Mouse (Mus musculus): ENCODE measurements around the gene Lrrc32.

- TF ChIP-seq POLR2A (IDR thresholded peaks at IDR 0.05; ENCODE audit: control insufficient read depth, extremely low read depth, insufficient read depth, low read length, poor library complexity), result no peak
- TF ChIP-seq CTCF (IDR thresholded peaks at IDR 0.05; ENCODE audit: borderline replicate concordance, control insufficient read depth, extremely low read depth, insufficient read depth, low read length, poor library complexity), result no peak
Observed at GRCm38 (mm10) chr7:98474558-98474957, 14.5 kb upstream of the Lrrc32 start.

All from thymus, adult 2 months (tissue).